Mouse (Mus musculus) spleen, postnatal 4 days (tissue): ENCODE measurements around the gene Armc2.
A peak's percentile ranks its signal among the peaks of the same experiment; 100 is the strongest.
"Not testable (repeated sequence)": the region's sequence is repeated elsewhere in the genome, so short reads cannot be mapped to it uniquely, and the experiment has no call there.

Experiments
- DNase-seq, 2 experiments: peaks; one replicate each; pipeline ENCODE4 v3.0.0; 2022; ENCODE audit warnings: low spot score in 2 of 2

The Armc2 gene

GRCm38 (mm10) chr10:41972676-41973075, 45.6 kb downstream of the Armc2 start:
- DNase-seq, result no peak

DNA sequence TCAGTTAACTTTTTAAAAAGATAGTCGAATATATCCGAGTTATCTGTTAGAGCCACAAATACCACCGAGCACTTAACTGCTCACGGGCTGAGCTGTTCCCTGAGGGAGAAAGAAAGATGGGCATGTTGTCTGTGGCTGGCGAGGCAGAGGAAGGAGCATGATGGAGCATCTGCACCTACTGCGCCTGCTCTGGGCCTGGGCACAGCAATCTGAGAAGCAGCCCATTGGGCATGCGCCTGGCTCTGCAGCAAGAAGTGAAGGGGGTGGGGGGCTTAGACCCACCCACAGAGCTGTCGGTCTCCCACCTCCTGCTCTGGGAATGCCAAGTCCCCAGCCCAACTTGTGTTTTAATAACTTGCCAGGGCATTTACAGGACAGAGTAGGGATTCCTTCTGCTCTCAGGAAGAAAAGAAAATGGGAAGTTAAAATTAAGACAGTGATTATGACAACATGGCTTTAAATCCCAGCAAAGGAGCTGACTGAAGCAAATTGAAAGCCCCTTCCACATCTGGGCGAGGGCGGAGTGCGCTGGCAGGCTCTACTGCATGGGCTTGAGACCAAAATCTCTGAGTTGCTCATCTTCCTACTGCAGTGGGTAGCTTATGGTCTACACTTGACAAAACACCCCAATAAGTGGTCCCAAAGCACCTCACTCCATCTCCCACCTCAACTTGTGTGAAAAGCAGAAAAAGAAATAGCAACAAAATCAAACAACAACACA, 50.2 kb downstream of the Armc2 start:
- DNase-seq, result no peak

GRCm38 (mm10) chr10:41962725-41963124, 55.5 kb downstream of the Armc2 start:
- peak in 1 of 2 experiments; percentile 30 for DNase-seq

GRCm38 (mm10) chr10:41959808-41960207, 58.4 kb downstream of the Armc2 start:
- no peak for DNase-seq

GRCm38 (mm10) chr10:41958677-41959274, 59.5 kb downstream of the Armc2 start:
- DNase-seq, result no peak

GRCm38 (mm10) chr10:41957421-41958225, 60.6 kb downstream of the Armc2 start:
- no peak for DNase-seq

DNA sequence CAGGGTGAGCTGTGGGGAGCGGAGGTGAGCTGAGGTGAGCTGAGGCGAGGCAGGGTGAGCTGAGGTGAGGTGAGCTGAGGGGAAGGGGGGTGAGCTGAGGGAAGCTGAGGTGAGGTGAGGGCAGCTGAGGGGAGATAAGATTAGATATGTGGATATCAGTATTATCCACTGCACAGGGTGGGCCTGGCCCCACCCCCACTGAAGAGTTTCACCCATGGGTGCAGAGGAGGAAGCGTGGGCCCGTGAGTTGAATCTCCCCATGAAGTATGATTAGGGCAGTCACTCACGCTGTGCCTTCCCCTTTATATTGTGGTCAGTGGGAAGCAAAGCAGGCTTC, 64.7 kb downstream of the Armc2 start:
- DNase-seq, result no peak

GRCm38 (mm10) chr10:41952850-41953527, 65.3 kb downstream of the Armc2 start:
- DNase-seq, result no peak

GRCm38 (mm10) chr10:41952354-41952753, 65.9 kb downstream of the Armc2 start:
- DNase-seq, result not testable (repeated sequence)

- no peak for DNase-seq
These were observed 79.2 kb downstream of the Armc2 start for GRCm38 (mm10) chr10:41939090-41939489.

GRCm38 (mm10) chr10:41937176-41937575, 81.1 kb downstream of the Armc2 start:
- no peak for DNase-seq

GRCm38 (mm10) chr10:41936100-41936499, 82.1 kb downstream of the Armc2 start:
- no peak for DNase-seq

DNA sequence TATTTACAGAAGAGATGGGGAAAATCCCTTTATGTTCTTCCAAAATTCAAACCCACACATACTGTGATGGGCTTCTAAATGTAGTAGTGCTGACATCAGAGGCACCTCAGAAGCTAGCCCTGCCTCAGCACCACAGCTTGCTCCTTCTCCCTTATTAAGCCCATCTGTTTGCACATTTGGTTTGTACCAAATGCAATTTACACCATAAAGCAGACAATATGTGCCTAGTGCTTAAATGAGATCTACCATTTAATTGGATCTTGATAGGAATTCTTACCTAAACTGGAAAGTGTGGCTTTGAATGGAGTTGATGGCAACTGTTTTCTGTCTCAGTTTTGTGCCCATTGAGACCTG, 82.8 kb downstream of the Armc2 start:
- DNase-seq, result no peak

- no peak for DNase-seq
These were observed 83.4 kb downstream of the Armc2 start for GRCm38 (mm10) chr10:41934633-41935475.

GRCm38 (mm10) chr10:41933536-41933935, 84.7 kb downstream of the Armc2 start:
- peak; percentile 78 to 94 for DNase-seq

- DNase-seq, result no peak
These were observed 85.3 kb downstream of the Armc2 start for GRCm38 (mm10) chr10:41932943-41933342.

- no peak for DNase-seq
These were observed 86.3 kb downstream of the Armc2 start for GRCm38 (mm10) chr10:41931962-41932361.

DNA sequence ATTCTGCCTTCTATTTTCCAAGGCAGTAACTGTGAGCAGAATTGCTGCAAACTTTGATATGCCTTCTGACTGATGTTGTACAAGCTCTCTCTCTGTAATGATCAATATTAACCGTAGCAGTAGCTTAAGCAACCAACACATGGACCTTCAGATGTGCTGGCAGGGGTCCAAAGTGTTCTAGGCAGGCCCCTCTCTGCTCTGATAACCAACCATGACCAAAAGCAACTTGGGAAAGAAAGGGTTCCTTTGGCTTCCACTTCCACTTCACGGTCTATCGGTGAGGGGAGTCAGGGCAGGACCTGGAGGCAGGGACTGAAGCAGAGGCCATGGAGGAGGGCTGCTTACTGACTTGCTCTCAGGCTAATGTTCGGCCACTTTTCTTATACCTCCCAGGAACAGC, 87.3 kb downstream of the Armc2 start:
- DNase-seq, result no peak

- DNase-seq, result no peak
These were observed 91.5 kb downstream of the Armc2 start for GRCm38 (mm10) chr10:41926726-41927125.

GRCm38 (mm10) chr10:41912290-41912994, 105.8 kb downstream of the Armc2 start:
- DNase-seq, result peak; percentile 80

DNA sequence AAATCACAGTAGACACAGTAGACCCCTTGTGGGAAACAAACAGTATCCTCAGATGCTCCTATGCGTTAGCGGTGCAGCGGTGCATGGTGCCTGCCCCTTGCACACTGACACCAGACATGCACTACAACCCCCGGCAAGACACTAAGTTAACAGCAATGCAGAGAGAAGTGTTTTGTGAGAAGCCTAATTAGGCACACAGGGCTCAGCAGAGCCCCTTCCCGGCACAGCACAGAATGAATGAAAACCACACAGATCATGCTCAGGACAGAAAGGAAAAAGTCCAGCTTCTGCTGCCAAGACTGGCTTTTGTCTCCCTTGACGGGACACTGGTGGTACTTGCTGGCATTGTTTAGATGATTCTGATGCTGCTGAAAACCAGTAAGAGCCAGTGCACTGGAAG, 109.3 kb downstream of the Armc2 start:
- no peak for DNase-seq
